Mouse (Mus musculus) heart, embryonic 15.5 days (tissue): ENCODE measurements around the gene Jpt1. TPM values are rescaled to one million over a fixed set of nuclear protein-coding genes. Genes with fewer than 3 reads are reported as not detected.

Experiments used
- ATAC-seq: fragments of 200-750 bp; cut with Nextera tagmentation; replicated peaks from 2 replicates; pipeline ENCODE4 v1.8.0; 2017; ENCODE audit warnings: low read depth, moderate TSS enrichment; ENCODE audit not compliant: insufficient number of reproducible peaks, insufficient read depth, low FRiP score
- H3K27ac ChIP-seq: fragments of 300-500 bp; sonication (generic); 2 replicates; pipeline ENCODE4 v1.5.1; 2015; ENCODE audit warnings: mild to moderate bottlenecking, inconsistent platforms
- H3K27me3 ChIP-seq: fragments of 300-500 bp; sonication (generic); 2 replicates; pipeline ENCODE4 v1.6.1; 2015; ENCODE audit warnings: inconsistent platforms
- H3K36me3 ChIP-seq: fragments of 300-500 bp; sonication (generic); 2 replicates; pipeline ENCODE4 v1.6.1; 2015; ENCODE audit warnings: mild to moderate bottlenecking, inconsistent platforms
- H3K4me1 ChIP-seq: fragments of 300-500 bp; sonication (generic); replicated peaks from 2 replicates; pipeline ENCODE4 v1.6.1; 2015; ENCODE audit warnings: inconsistent platforms
- H3K4me2 ChIP-seq: fragments of 300-500 bp; sonication (generic); 2 replicates; pipeline ENCODE4 v1.6.1; 2015; ENCODE audit warnings: inconsistent platforms, mild to moderate bottlenecking, moderate library complexity
- H3K4me3 ChIP-seq: fragments of 300-500 bp; sonication (generic); 2 replicates; pipeline ENCODE4 v1.5.1; 2015; ENCODE audit warnings: mild to moderate bottlenecking, inconsistent platforms
- H3K9ac ChIP-seq: fragments of 300-500 bp; sonication (generic); 2 replicates; pipeline ENCODE4 v1.6.1; 2015; ENCODE audit warnings: mild to moderate bottlenecking, inconsistent platforms
- H3K9me3 ChIP-seq: fragments of 300-500 bp; sonication (generic); replicated peaks from 2 replicates; pipeline ENCODE4 v1.6.1; 2016; ENCODE audit warnings: inconsistent platforms
- WGBS: fragments of 180-500 bp; shearing (Covaris S2); methylation state at CpG from one replicate; pipeline ENCODE4 v1.1.7; 2015; ENCODE audit warnings: mixed read lengths; 5-methylcytosine and 5-hydroxymethylcytosine counted together
- polyA plus RNA-seq: library from polyadenylated mRNA; unstranded; fragments of >200 nt; fragmentation: Nextera tagmentation; extraction: Ambion mirVana; gene quantifications from 2 replicates; pipeline ENCODE4 v1.2.1, GENCODE M21; 2015

Jpt1 gene
- polyA plus RNA-seq, 1 experiment from 2014 or later: 515 TPM

GRCm38 (mm10) chr11:115522703-115523102 lies 8.5 kb upstream of the Jpt1 start:
- Histone ChIP-seq H3K4me2 (no peak overlapping the region), H3K4me1 (peaks cover 25% of the 10 kb centered on the region), H3K4me3 (no peak overlapping the region), H3K9ac (no peak overlapping the region), H3K36me3 (peaks cover 46% of the 10 kb centered on the region), H3K27ac (no peak overlapping the region), H3K27me3 (no peaks in the 10 kb centered on the region), H3K9me3 (no peaks in the 10 kb centered on the region)
- no peak for ATAC-seq
- WGBS: 83% methylated on average over 2 of the region's 2 CpGs

- Histone ChIP-seq H3K27me3 (no peaks in the 10 kb centered on the region), H3K36me3 (peaks cover 41% of the 10 kb centered on the region), H3K9me3 (no peaks in the 10 kb centered on the region), H3K4me2 (no peak overlapping the region), H3K4me3 (no peak overlapping the region), H3K9ac (no peak overlapping the region), H3K4me1 (peaks cover 25% of the 10 kb centered on the region), H3K27ac (no peak overlapping the region)
- no peak for ATAC-seq
- 88% methylated on average over 2 of the region's 2 CpGs for WGBS
These were observed 8.1 kb upstream of the Jpt1 start for GRCm38 (mm10) chr11:115522238-115522637.

GRCm38 (mm10) chr11:115521080-115521479 lies 6.9 kb upstream of the Jpt1 start:
- WGBS: 78% methylated on average over 4 of the region's 4 CpGs

DNA sequence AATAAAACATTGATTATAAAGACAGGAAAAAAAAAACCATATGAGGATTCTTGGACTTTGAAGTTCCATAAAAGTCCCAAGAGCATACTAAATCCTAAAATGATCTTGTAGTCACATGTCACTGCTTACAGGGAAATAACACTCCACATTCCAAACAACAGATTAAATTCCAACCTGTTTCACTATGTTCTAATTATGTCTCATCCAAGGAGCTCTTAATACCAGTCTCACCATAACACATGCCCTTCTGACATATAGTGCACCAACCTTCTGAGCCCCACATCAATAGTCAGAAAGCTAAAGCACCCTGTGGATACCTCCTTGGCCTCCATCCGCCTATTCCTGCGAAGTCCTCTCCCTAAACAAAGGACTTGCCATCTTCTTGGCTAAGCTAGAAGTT lies 6.0 kb upstream of the Jpt1 start:
- H3K4me1 ChIP-seq: peaks cover 27% of the 10 kb centered on the region
- ATAC-seq: peak; percentile 58
- H3K4me3 ChIP-seq: no peak overlapping the region
- H3K9ac ChIP-seq: no peak overlapping the region
- H3K9me3 ChIP-seq: no peaks in the 10 kb centered on the region
- H3K27me3 ChIP-seq: no peaks in the 10 kb centered on the region
- peak overlapping the region; percentile 84 for H3K27ac ChIP-seq
- WGBS: 64% methylated on average over 2 of the region's 2 CpGs
- H3K4me2 ChIP-seq: 0 out of 2 replicates have a peak overlapping the region, but pooled peaks have one; percentile 7
- peaks cover 21% of the 10 kb centered on the region for H3K36me3 ChIP-seq

More at GRCm38 (mm10) chr11:115521080-115521479, 6.9 kb upstream of the Jpt1 start:
- Histone ChIP-seq H3K9ac (no peak overlapping the region), H3K4me3 (no peak overlapping the region), H3K27me3 (no peaks in the 10 kb centered on the region), H3K9me3 (no peaks in the 10 kb centered on the region), H3K36me3 (peaks cover 30% of the 10 kb centered on the region), H3K4me2 (no peak overlapping the region), H3K4me1 (peaks cover 25% of the 10 kb centered on the region), H3K27ac (peak overlapping the region; percentile 84)
- ATAC-seq: no peak

GRCm38 (mm10) chr11:115519581-115519980 lies 5.4 kb upstream of the Jpt1 start:
- H3K9me3 ChIP-seq: no peaks in the 10 kb centered on the region
- no peak overlapping the region for H3K4me3 ChIP-seq
- H3K4me2 ChIP-seq: no peak overlapping the region
- no peak for ATAC-seq
- H3K36me3 ChIP-seq: peaks cover 15% of the 10 kb centered on the region
- no peaks in the 10 kb centered on the region for H3K27me3 ChIP-seq
- no peak overlapping the region for H3K9ac ChIP-seq
- 75% methylated on average over 3 of the region's 3 CpGs for WGBS
- H3K27ac ChIP-seq: peak overlapping the region; percentile 84
- peaks cover 31% of the 10 kb centered on the region for H3K4me1 ChIP-seq

DNA sequence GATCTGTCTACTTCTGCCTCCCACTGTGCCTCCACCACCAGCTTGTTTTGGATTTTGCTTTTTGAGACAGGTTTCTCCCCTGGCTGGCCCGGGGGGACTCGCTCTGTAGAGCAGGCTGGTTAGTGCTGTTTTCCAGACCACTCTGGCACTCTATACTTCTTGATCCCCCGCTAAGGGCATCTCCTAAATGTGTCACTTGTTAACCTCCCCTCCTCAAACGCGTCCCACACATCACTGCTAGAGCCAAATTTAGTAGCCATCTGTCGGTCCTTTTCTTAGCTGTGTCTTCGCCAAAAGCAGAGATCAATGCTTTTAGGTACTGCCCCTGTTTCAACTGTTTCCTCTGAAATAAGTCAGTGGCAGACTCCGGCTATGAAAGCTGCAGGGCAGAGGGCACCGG lies 4.5 kb upstream of the Jpt1 start:
- WGBS: 50% methylated on average over 9 of the region's 9 CpGs
- no peak for ATAC-seq
- Histone ChIP-seq H3K4me1 (peaks cover 31% of the 10 kb centered on the region), H3K27me3 (no peaks in the 10 kb centered on the region), H3K9ac (0 out of 2 replicates have a peak overlapping the region, but pooled peaks have one; percentile 8), H3K4me3 (no peak overlapping the region), H3K4me2 (no peak overlapping the region), H3K9me3 (no peaks in the 10 kb centered on the region), H3K36me3 (peaks cover 7% of the 10 kb centered on the region; the same call in 1 of the 2 replicates), H3K27ac (peak overlapping the region; percentile 56)

- no peak overlapping the region for H3K4me3 ChIP-seq
- H3K27me3 ChIP-seq: no peaks in the 10 kb centered on the region
- 73% methylated on average over 5 of the region's 5 CpGs for WGBS
- no peak overlapping the region for H3K27ac ChIP-seq
- H3K4me2 ChIP-seq: no peak overlapping the region
- no peak overlapping the region for H3K9ac ChIP-seq
- peaks cover 43% of the 10 kb centered on the region for H3K4me1 ChIP-seq
- H3K9me3 ChIP-seq: no peaks in the 10 kb centered on the region
- no peak for ATAC-seq
- H3K36me3 ChIP-seq: no peaks in the 10 kb centered on the region
These were observed 2.8 kb upstream of the Jpt1 start for GRCm38 (mm10) chr11:115516942-115517341.

DNA sequence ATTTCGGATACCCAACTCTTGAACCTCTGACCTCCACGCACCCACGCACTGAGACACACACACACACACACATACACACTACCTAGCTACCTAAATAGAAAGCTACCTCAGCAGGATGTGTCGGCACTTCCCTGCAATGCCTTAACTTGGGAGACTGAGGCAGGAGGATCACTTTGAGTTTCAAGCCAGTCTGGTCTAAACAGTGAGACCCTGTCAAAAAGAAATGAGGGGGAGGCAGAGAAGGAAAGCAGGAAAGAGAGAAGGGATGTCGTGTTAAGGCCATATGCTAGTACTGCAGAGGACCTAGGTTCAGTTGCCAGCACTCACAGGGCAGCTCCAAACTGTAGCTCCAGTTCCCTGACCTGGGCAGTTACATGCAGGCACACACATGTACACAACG lies 834 bp upstream of the Jpt1 start:
- ATAC-seq: no peak
- H3K4me2 ChIP-seq: 0 out of 2 replicates have a peak overlapping the region, but pooled peaks have one; percentile 78
- WGBS: 61% methylated on average over 6 of the region's 6 CpGs

DNA sequence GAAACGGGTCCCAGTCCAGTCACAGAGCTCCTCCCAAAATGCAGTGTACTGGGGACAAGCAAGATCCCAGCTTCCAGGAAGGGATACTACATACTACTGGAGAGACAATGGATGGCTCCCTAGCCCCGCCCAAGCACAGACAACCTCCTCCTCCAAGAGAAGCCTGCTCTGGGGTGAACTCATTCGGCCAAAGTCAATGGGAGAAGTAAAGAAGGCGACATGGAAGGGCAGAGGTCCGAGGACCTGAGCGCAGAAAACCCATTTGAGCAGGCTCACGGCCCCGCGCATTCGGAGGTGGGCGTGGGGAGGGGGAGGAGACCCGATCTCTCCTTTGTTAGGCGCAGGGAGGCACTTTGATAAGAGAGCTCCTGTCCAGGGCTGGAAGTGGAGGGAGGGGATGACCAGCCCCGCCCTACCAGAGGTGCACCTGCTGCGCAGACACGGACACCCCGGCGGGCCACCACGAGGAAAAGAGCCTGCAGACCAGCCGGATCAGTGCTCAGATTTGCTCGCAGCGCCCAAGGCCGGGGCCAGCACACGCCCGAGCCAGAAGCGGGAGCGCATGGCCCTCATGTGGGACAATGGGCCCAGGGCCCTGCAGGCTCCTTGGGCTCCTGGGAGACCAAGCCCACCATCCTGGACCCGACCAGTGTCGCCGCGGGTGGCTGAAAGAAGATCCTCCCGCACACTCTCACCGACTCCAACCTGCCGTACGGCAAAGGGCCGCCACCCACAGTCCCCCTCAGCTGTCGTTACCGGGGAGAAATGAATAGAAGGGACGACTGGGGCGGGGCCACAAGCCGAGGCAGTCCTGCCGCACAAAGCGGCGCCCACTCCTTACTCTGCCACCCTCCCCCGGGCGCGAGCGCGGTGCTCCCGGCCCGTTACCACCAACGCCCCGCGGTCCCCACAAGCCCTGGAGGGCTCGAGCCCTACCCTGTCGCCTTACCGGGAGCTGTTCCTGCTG lies 633 bp downstream of the Jpt1 start:
- peak overlapping the region; percentile 86 for H3K4me3 ChIP-seq
- H3K27me3 ChIP-seq: no peaks in the 10 kb centered on the region
- WGBS: under 1% methylated on average over 57 of the region's 57 CpGs
- peak overlapping the region; percentile 78 for H3K4me2 ChIP-seq
- peaks cover 50% of the 10 kb centered on the region for H3K4me1 ChIP-seq
- peak overlapping the region; percentile 81 for H3K27ac ChIP-seq
- H3K9ac ChIP-seq: peak overlapping the region; percentile 83
- peak; percentile 50 for ATAC-seq
- no peaks in the 10 kb centered on the region for H3K9me3 ChIP-seq
- H3K36me3 ChIP-seq: no peaks in the 10 kb centered on the region

More for the DNA sequence above, 834 bp upstream of the Jpt1 start:
- Histone ChIP-seq H3K4me3 (no peak overlapping the region), H3K27ac (0 out of 2 replicates have a peak overlapping the region, but pooled peaks have one; percentile 5), H3K9me3 (no peaks in the 10 kb centered on the region), H3K36me3 (no peaks in the 10 kb centered on the region), H3K9ac (no peak overlapping the region), H3K27me3 (no peaks in the 10 kb centered on the region), H3K4me1 (peaks cover 51% of the 10 kb centered on the region)

DNA sequence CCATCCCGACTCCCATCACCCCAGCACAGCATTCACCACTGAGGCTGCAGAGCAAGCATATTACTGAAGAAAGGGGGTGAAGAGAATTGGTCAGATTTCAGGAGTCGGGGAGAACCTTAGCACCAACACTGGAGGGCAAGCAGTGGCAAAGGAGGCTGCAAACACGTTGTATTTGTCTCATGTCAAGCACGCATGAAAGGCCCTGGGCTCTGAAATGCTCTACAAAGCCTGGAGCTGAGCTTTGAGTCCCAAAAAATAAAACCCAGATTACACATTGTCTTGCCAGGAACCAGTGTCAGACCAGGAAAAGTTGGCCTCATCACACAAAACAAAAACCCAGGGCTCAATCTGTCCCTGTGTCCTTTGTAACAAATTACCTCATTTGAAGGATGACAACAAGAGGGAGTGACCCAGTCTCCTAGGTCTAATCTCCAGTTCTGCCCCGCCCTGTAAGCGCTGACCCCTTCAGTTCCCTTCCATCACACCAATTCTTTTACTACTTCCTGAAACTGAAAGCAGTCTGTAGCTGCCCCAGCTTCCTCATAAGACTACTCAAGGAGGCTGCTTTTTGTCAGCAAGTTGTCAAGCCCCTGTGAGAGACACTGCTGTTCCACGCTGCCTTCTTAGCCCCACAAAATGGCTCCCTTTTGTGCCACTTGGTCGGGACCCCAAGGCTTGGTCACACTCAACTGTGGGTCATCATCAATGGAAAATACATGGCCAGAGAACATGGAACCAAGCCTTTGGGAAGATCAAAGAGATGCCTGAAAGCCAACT lies 1.6 kb downstream of the Jpt1 start:
- Histone ChIP-seq H3K4me1 (peaks cover 57% of the 10 kb centered on the region), H3K27me3 (no peaks in the 10 kb centered on the region)
- WGBS: 22% methylated on average over 8 of the region's 8 CpGs

DNA sequence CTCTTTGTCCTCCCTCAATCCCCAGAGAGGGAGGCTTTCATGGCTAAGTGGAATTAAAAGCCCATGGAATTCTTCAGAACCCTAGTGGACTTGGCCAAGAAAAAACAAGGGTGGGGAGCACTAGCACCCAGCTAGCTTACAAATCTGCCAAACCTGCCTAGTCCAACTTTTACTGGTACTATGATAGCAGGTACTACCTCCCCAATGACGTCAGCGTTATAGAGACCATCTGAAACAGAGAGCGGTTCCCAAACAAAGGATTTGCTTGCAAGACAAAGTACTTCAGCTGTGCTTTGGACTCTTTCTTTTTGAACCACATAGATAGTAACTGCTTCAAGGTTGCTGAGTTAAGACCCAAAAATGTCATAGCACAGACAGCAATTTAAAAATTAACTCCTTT lies 2.2 kb downstream of the Jpt1 start:
- no peaks in the 10 kb centered on the region for H3K27me3 ChIP-seq
- peaks cover 63% of the 10 kb centered on the region for H3K4me1 ChIP-seq
- H3K27ac ChIP-seq: peak overlapping the region; percentile 81; the same call in 1 of the 2 replicates
- no peak for ATAC-seq
- H3K4me2 ChIP-seq: peak overlapping the region; percentile 78
- peak overlapping the region; percentile 83 for H3K9ac ChIP-seq
- H3K4me3 ChIP-seq: peak overlapping the region; percentile 86
- no peaks in the 10 kb centered on the region for H3K9me3 ChIP-seq
- no peaks in the 10 kb centered on the region for H3K36me3 ChIP-seq
- WGBS: 41% methylated on average over 3 of the region's 3 CpGs

More for the DNA sequence above, 1.6 kb downstream of the Jpt1 start:
- peak overlapping the region; percentile 86 for H3K4me3 ChIP-seq
- H3K9ac ChIP-seq: peak overlapping the region; percentile 83
- H3K9me3 ChIP-seq: no peaks in the 10 kb centered on the region
- H3K36me3 ChIP-seq: no peaks in the 10 kb centered on the region
- peak overlapping the region; percentile 78 for H3K4me2 ChIP-seq
- no peak for ATAC-seq
- peak overlapping the region; percentile 81 for H3K27ac ChIP-seq
